Mouse (Mus musculus) heart, embryonic 12.5 days (tissue): Measurements from ENCODE around the gene Pagr1a. TPM values are rescaled to one million over a fixed set of nuclear protein-coding genes. Genes with fewer than 3 reads are reported as not detected.

Experiments used
- ATAC-seq: fragments of 200-750 bp; cut with Nextera tagmentation; 2 replicates; pipeline ENCODE4 v1.8.0; 2017; ENCODE audit warnings: moderate TSS enrichment, moderate library complexity; ENCODE audit not compliant: insufficient number of reproducible peaks, low FRiP score
- H3K27ac ChIP-seq: fragments of 300-500 bp; sonication (generic); 2 replicates; pipeline ENCODE4 v1.5.1; 2016; ENCODE audit warnings: mild to moderate bottlenecking, moderate library complexity; ENCODE audit not compliant: poor library complexity, severe bottlenecking
- H3K27me3 ChIP-seq: fragments of 300-500 bp; sonication (generic); replicated peaks from 2 replicates; pipeline ENCODE4 v1.6.1; 2016; ENCODE audit warnings: mild to moderate bottlenecking, moderate library complexity
- H3K36me3 ChIP-seq: fragments of 300-500 bp; sonication (generic); 2 replicates; pipeline ENCODE4 v1.6.1; 2016; ENCODE audit warnings: mild to moderate bottlenecking, moderate library complexity
- H3K4me1 ChIP-seq: fragments of 300-500 bp; sonication (generic); replicated peaks from 2 replicates; pipeline ENCODE4 v1.6.1; 2016; ENCODE audit warnings: mild to moderate bottlenecking
- H3K4me2 ChIP-seq: fragments of 300-500 bp; sonication (generic); 2 replicates; pipeline ENCODE4 v1.6.1; 2016; ENCODE audit warnings: mild to moderate bottlenecking, moderate library complexity
- H3K4me3 ChIP-seq: fragments of 300-500 bp; sonication (generic); 2 replicates; pipeline ENCODE4 v1.5.1; 2016; ENCODE audit warnings: mild to moderate bottlenecking
- H3K9ac ChIP-seq: fragments of 300-500 bp; sonication (generic); 2 replicates; pipeline ENCODE4 v1.6.1; 2016; ENCODE audit warnings: mild to moderate bottlenecking, moderate library complexity
- H3K9me3 ChIP-seq: fragments of 300-500 bp; sonication (generic); replicated peaks from 2 replicates; pipeline ENCODE4 v1.6.1; 2016; ENCODE audit warnings: mild to moderate bottlenecking, moderate library complexity
- WGBS: fragments of 180-500 bp; shearing (Covaris S2); methylation state at CpG from one replicate; pipeline ENCODE4 v1.1.7; 2016; 5-methylcytosine and 5-hydroxymethylcytosine counted together
- polyA plus RNA-seq: library from polyadenylated mRNA; unstranded; fragments of >200 nt; fragmentation: Nextera tagmentation; extraction: Ambion mirVana; gene quantifications from 2 replicates; pipeline ENCODE4 v1.2.1, GENCODE M21; 2016

The Pagr1a gene
- polyA plus RNA-seq, result 19.3 and 31.4 TPM in 2 replicates

GRCm38 (mm10) chr7:127016971-127017949, at the start of gene Pagr1a:
Pagr1a (minus strand) TSS chr7:127017352.
- Histone ChIP-seq H3K4me3 (peak within 1 kb of the TSS; percentile 63), H3K4me2 (peak within 1 kb of the TSS; percentile 89), H3K27me3 (no peaks in the 10 kb centered on the region), H3K36me3 (peaks cover 30% of the 10 kb centered on the region), H3K9me3 (no peaks in the 10 kb centered on the region), H3K4me1 (peaks cover 54% of the 10 kb centered on the region), H3K9ac (peak within 1 kb of the TSS; percentile 80), H3K27ac (peak within 1 kb of the TSS; percentile 95)
- 5% methylated on average over 39 of the region's 39 CpGs for WGBS
- ATAC-seq, result peak; percentile 87

GRCm38 (mm10) chr7:127066317-127066716, 49.2 kb upstream of the Pagr1a start:
- Histone ChIP-seq H3K4me1 (no peaks in the 10 kb centered on the region), H3K27ac (no peak overlapping the region), H3K27me3 (no peaks in the 10 kb centered on the region), H3K4me3 (no peak overlapping the region), H3K4me2 (no peak overlapping the region), H3K9me3 (no peaks in the 10 kb centered on the region; the same call in 1 of the 2 replicates), H3K9ac (no peak overlapping the region), H3K36me3 (no peaks in the 10 kb centered on the region)
- no peak for ATAC-seq
- WGBS, result 54% methylated on average over 4 of the region's 4 CpGs

GRCm38 (mm10) chr7:127065538-127065937, 48.4 kb upstream of the Pagr1a start:
- ATAC-seq, result no peak
- Histone ChIP-seq H3K4me1 (no peaks in the 10 kb centered on the region), H3K9me3 (no peaks in the 10 kb centered on the region; the same call in 1 of the 2 replicates)

GRCm38 (mm10) chr7:127055026-127055585, 38.0 kb upstream of the Pagr1a start:
- H3K9ac ChIP-seq, result no peak overlapping the region
- 0 out of 2 replicates have a peak, but pooled peaks cover 11% of the 10 kb centered on the region for H3K27me3 ChIP-seq
- ATAC-seq, result no peak
- 68% methylated on average over 5 of the region's 5 CpGs for WGBS
- H3K4me3 ChIP-seq, result no peak overlapping the region
- no peaks in the 10 kb centered on the region for H3K36me3 ChIP-seq
- H3K4me2 ChIP-seq, result no peak overlapping the region
- H3K27ac ChIP-seq, result no peak overlapping the region
- H3K4me1 ChIP-seq, result no peaks in the 10 kb centered on the region
- H3K9me3 ChIP-seq, result no peaks in the 10 kb centered on the region

More at GRCm38 (mm10) chr7:127065538-127065937, 48.4 kb upstream of the Pagr1a start:
- Histone ChIP-seq H3K27me3 (no peaks in the 10 kb centered on the region), H3K27ac (no peak overlapping the region), H3K9ac (no peak overlapping the region), H3K4me2 (no peak overlapping the region), H3K36me3 (no peaks in the 10 kb centered on the region), H3K4me3 (no peak overlapping the region)
- 78% methylated on average over 6 of the region's 6 CpGs for WGBS

- H3K27me3 ChIP-seq, result no peaks in the 10 kb centered on the region
- peaks cover 17% of the 10 kb centered on the region for H3K4me1 ChIP-seq
- H3K9ac ChIP-seq, result peak within 1 kb of the TSS; percentile 94
- no peaks in the 10 kb centered on the region; the same call in 1 of the 2 replicates for H3K9me3 ChIP-seq
- WGBS, result under 1% methylated on average over 52 of the region's 53 CpGs
- peak within 1 kb of the TSS; percentile 92 for H3K4me3 ChIP-seq
- peak; percentile 88 for ATAC-seq
- H3K27ac ChIP-seq, result peak within 1 kb of the TSS; percentile 76
- peaks cover 12% of the 10 kb centered on the region for H3K36me3 ChIP-seq
- H3K4me2 ChIP-seq, result peak within 1 kb of the TSS; percentile 79
Measured at GRCm38 (mm10) chr7:127041851-127042672, 24.9 kb upstream of the Pagr1a start, which contains the start of gene Kif22. Kif22 (minus strand) TSS chr7:127042471.

GRCm38 (mm10) chr7:127031244-127031643, 14.1 kb upstream of the Pagr1a start:
- no peak overlapping the region for H3K4me3 ChIP-seq
- H3K36me3 ChIP-seq, result peaks cover 78% of the 10 kb centered on the region
- H3K4me1 ChIP-seq, result peaks cover 9% of the 10 kb centered on the region
- H3K9me3 ChIP-seq, result no peaks in the 10 kb centered on the region
- H3K9ac ChIP-seq, result no peak overlapping the region
- ATAC-seq, result no peak
- H3K27me3 ChIP-seq, result no peaks in the 10 kb centered on the region
- no peak overlapping the region for H3K27ac ChIP-seq
- no peak overlapping the region for H3K4me2 ChIP-seq
- WGBS, result 77% methylated on average over 1 of the region's 1 CpGs

GRCm38 (mm10) chr7:127030172-127030571, 13.0 kb upstream of the Pagr1a start:
- Histone ChIP-seq H3K4me2 (no peak overlapping the region), H3K4me3 (no peak overlapping the region), H3K4me1 (peaks cover 9% of the 10 kb centered on the region), H3K9me3 (no peaks in the 10 kb centered on the region), H3K27me3 (no peaks in the 10 kb centered on the region), H3K27ac (no peak overlapping the region), H3K9ac (no peak overlapping the region), H3K36me3 (peaks cover 70% of the 10 kb centered on the region)
- WGBS, result 94% methylated on average over 1 of the region's 1 CpGs
- ATAC-seq, result no peak

GRCm38 (mm10) chr7:127027885-127028284, 10.7 kb upstream of the Pagr1a start:
- H3K4me2 ChIP-seq, result peak overlapping the region; percentile 97
- H3K4me1 ChIP-seq, result peaks cover 32% of the 10 kb centered on the region
- H3K4me3 ChIP-seq, result peak overlapping the region; percentile 94
- WGBS, result 70% methylated on average over 8 of the region's 8 CpGs
- H3K36me3 ChIP-seq, result peaks cover 73% of the 10 kb centered on the region
- peak overlapping the region; percentile 97 for H3K9ac ChIP-seq
- peak overlapping the region; percentile 99 for H3K27ac ChIP-seq
- ATAC-seq, result no peak
- no peaks in the 10 kb centered on the region for H3K9me3 ChIP-seq
- no peaks in the 10 kb centered on the region for H3K27me3 ChIP-seq

GRCm38 (mm10) chr7:127026984-127027726, 10.0 kb upstream of the Pagr1a start, which contains the start of gene Maz:
Maz (minus strand) TSS chr7:127027037.
- peaks cover 73% of the 10 kb centered on the region for H3K36me3 ChIP-seq
- H3K27ac ChIP-seq, result peak within 1 kb of the TSS; percentile 99
- peak within 1 kb of the TSS; percentile 94 for H3K4me3 ChIP-seq
- peak within 1 kb of the TSS; percentile 97 for H3K4me2 ChIP-seq
- WGBS, result under 1% methylated on average over 45 of the region's 63 CpGs
- no peaks in the 10 kb centered on the region for H3K9me3 ChIP-seq
- no peaks in the 10 kb centered on the region for H3K27me3 ChIP-seq
- H3K4me1 ChIP-seq, result peaks cover 39% of the 10 kb centered on the region
- ATAC-seq, result peak; percentile 90
- peak within 1 kb of the TSS; percentile 97 for H3K9ac ChIP-seq

GRCm38 (mm10) chr7:127026616-127026983, 9.4 kb upstream of the Pagr1a start:
- no peaks in the 10 kb centered on the region for H3K27me3 ChIP-seq
- no peaks in the 10 kb centered on the region for H3K9me3 ChIP-seq
- peak overlapping the region; percentile 99 for H3K27ac ChIP-seq
- peaks cover 72% of the 10 kb centered on the region for H3K36me3 ChIP-seq
- H3K4me2 ChIP-seq, result peak overlapping the region; percentile 97
- H3K4me1 ChIP-seq, result peaks cover 44% of the 10 kb centered on the region
- peak overlapping the region; percentile 97 for H3K9ac ChIP-seq
- peak overlapping the region; percentile 94 for H3K4me3 ChIP-seq
- 0% methylated on average over 13 of the region's 48 CpGs for WGBS
- ATAC-seq, result peak; percentile 38
